Mouse (Mus musculus) large intestine, adult 2 months (tissue): Measurements from ENCODE around the gene Hpcal1. TPM values are rescaled to one million over a fixed set of nuclear protein-coding genes. Genes with fewer than 3 reads are reported as not detected.
A peak's percentile ranks its signal among the peaks of the same experiment; 100 is the strongest.

ENCODE experiments used
- DNase-seq: peaks from one replicate; pipeline ENCODE4 v3.0.0-alpha.2; 2012; ENCODE audit warnings: low read depth, low spot score
- WGBS: fragments of 180-500 bp; shearing (Covaris S2); methylation state at CpG from one replicate; pipeline ENCODE4 v1.1.7; 2018; 5-methylcytosine and 5-hydroxymethylcytosine counted together
- polyA plus RNA-seq: library from polyadenylated mRNA; depleted of rRNA; stranded (reverse); fragments of >200 nt; gene quantifications from 2 replicates; pipeline ENCODE4 v1.2.3, GENCODE M21; 2012; rRNA removed

The Hpcal1 gene
- polyA plus RNA-seq, result 86.2 and 86.6 TPM in 2 replicates

- DNase-seq, result no peak
These were observed at the start of gene Hpcal1 for GRCm38 (mm10) chr12:17690564-17691281. TSS of gene Hpcal1 (plus strand) at chr12:17690856.

DNA sequence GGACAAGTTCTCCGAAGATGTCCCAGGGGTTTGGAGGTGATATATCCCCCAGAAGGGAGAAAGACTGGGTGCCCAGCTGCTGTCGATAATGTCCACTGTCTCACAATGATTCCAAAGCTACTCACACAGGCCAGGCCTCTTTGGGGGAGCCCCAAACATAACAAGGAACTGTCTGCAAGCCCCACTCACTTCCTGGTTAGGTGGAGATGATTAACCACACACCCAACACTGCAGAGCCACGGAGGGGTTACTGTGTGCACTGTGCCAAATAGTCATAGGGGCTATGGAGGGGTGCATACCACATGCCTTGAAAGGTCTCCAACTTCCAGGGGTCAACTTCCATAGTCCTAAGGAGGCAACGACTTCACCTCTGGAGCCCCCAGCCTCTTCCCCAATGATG is 49.4 kb upstream of the Hpcal1 start:
- no peak for DNase-seq
- 33% methylated on average over 4 of the region's 4 CpGs for WGBS

More at GRCm38 (mm10) chr12:17690564-17691281, at the start of gene Hpcal1:
- under 1% methylated on average over 72 of the region's 72 CpGs for WGBS

- no peak for DNase-seq
- 81% methylated on average over 12 of the region's 12 CpGs for WGBS
These were observed 46.1 kb upstream of the Hpcal1 start for GRCm38 (mm10) chr12:17644385-17645222.

DNA sequence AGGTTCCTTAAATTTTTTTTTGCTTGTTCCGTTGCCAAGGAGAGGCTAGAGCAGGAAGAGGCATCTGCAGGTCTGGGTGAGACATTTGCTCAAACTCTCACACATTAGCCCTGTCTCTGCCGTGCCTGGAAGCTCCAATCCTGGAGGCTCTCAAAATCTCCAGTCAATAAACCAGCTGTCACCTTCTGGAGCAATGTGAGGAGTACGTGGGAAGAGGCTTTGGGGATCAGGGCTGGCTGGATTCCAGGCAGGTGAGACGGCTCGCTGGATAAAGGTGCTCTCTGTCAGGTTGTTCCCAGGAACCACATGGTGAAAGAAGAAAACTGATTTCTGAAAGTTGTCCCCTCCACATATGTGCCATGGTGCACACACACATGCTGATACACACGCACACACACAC is 44.2 kb upstream of the Hpcal1 start:
- DNase-seq, result no peak
- 38% methylated on average over 6 of the region's 6 CpGs for WGBS

DNA sequence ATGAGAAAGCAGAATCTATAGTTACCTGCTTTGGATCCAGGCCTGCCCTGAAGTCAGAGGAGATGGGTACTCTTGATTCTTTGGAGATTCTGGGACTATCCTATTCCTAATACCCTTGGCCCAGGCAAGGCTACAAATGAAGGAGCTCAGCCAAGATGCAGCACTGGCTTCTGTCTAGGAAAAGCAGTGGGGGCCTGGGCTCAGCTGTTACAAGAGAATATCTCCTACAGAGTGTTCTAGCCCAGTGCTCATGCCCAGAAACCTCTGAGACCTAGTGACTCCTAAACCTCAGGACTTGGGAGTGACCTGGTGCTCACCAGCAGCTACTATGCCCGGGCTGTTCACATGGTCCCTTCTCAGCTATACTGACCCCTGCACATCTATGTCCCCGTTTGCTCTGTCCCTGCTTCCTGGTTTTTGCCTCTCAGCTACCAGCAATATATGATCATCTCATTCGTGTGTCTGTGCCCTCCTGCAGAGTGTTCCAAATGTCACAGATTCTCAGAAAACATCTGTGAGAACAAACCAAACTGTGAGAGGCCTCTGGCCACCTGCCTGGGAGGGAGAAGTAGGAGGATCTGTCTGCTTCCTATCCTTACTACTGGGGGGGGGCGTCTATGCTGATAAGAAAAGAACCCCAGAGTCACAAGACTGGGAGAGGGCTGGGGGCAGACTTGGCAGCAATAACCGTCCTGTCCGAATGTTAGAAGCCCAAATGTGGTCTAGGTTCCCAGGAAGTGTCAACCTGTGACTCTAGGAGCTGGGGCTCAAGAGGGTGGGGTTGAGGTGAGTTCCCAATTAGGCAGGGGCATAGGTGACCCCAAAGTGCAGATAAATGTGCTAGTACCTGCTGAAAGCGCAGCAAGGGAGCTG is 39.2 kb upstream of the Hpcal1 start:
- DNase-seq, result no peak
- WGBS, result 79% methylated on average over 7 of the region's 7 CpGs

GRCm38 (mm10) chr12:17652216-17653050 is 38.2 kb upstream of the Hpcal1 start:
- 56% methylated on average over 8 of the region's 8 CpGs for WGBS
- DNase-seq, result no peak

DNA sequence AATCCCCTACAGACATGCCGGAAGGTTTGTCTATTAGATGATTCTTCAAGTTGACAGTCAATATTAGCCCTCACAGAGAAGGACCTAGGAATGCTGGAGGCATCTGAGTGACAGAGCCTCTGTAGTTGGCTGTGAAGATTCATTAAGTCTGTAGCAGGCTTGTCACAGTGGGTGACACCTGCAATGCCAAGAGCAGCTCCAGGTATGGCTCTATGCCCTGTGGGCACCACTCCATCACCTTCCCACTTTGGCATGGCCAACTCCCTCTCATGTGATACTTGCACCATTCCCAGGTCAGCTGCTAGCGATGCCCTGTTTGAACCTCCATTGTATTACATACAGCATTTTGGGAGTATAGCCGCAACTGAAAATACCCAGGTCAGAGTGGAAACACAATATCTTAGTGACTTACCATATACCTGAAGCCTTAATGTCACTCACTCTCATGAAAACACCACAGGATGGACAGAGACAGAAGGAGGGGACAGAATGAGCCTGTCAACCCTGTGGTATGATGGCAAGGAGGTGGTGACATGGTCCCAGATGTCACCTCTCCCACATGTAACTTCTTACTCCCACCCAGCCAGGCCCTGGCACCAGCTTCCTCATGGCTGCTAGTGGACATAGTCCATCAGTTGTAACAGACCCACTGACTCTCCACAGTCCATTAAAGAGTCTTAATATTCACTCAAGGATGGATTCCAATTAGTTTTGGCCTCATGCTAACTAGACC is 37.4 kb upstream of the Hpcal1 start:
- 98% methylated on average over 3 of the region's 3 CpGs for WGBS
- DNase-seq, result no peak

DNA sequence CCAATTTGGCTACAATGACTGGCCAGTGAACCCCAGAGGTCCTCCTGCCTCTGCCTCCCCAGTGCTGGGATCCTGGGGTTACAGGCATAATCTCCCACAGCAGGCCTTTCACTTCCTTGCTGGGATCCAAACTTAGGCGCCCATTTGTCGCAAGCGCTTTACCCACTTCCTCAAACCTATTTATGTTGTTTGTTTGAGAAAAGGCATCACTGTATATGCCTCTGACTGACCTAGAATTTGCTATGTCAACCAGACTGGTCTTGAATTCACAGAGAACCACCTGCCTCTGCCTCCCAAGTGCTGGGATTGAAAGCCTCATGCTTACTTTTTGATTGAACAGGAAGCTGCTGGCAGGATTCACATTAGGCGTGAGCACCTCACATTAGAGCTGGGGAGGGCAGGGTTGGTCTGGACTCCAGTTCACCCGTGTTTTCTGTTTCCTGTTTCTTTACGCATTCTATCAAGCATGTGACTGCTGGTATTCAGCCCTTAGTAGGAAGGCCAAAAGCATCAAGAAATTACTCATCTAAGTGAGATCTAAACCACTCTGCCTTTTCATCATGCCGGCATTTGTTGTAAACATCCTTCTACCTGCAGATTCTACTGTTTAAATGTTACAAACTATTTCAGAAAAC is 33.0 kb upstream of the Hpcal1 start:
- WGBS, result 85% methylated on average over 7 of the region's 7 CpGs
- no peak for DNase-seq

DNA sequence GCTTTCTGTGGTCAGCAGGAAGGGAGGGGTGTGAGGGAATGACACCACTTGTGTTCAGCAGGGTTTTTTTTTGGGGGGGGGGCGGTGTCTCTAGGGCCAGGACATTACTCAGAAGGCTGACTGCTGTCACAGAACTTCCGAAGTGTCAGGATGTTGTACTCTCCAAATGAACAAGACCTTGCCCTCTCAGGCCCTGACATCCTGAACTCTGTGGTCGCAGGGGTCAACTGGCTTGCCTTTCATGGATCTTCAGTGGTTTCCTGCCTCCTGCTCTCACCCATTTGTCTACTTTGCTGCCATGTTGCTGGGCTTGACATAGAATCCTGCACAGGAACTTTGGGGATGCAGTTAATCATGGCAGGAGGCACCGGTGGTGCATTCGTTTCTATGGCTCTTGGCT is 32.1 kb upstream of the Hpcal1 start:
- WGBS, result 72% methylated on average over 5 of the region's 5 CpGs
- no peak for DNase-seq

DNA sequence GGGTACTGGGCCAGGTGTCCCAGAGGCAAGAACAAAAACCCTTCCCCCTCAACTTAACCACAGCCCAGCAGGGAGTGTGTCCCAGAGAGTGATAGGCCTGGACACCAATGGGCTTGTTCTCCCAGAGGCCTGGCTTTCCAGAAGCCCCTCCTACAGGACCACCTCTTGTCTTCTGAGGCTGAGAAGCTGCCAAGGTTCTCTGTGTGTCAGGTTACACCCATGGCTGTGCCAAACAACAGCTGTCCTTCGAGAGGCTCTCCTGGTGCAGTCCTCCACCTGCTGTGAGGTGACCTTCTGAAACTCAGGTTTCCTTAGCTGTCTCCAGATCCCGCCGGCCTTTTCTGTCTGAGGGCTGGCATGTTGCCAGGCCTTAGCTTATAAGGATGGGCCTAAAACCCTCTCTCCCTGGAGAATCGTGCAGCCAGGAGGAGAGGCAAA is 29.2 kb upstream of the Hpcal1 start:
- peak; percentile 57 for DNase-seq
- WGBS, result 3% methylated on average over 4 of the region's 4 CpGs

DNA sequence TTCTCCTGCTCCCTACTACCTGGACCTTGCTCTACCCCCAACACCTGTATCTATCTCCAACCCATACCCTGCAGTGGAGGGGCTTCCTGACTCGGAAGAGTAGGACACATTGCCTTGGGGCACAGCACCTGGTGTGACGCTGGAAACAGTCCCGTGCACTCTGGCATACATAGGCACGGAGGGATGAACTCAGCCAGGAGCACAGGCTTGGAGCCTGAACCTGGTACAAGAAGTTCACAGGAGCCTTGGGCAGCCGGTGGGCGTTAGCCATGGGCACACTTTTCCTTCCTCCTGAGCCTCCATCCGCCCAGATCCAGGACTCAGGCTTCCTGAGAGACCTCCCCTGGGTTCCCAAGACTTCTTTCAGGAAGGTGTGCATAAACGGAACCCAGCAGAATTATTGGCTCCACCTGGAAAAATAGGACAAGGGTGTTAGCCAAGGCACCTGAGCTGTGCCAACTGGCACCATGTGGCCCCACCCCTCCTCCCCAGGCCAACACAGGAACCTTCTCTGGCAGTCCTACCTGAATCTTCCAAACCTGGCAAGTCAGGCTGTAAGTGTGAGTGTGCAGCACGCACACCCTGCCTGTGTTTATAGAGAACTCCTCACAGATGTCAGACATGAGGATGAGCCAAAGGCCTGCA is 26.5 kb upstream of the Hpcal1 start:
- WGBS, result 22% methylated on average over 9 of the region's 9 CpGs
- DNase-seq, result peak; percentile 67

- peak; percentile 66 for DNase-seq
- 21% methylated on average over 7 of the region's 7 CpGs for WGBS
These were observed 24.7 kb upstream of the Hpcal1 start for GRCm38 (mm10) chr12:17665906-17666326.

- no peak for DNase-seq
- WGBS, result 79% methylated on average over 2 of the region's 2 CpGs
These were observed 24.0 kb upstream of the Hpcal1 start for GRCm38 (mm10) chr12:17666616-17667015.

GRCm38 (mm10) chr12:17673729-17674128 is 16.9 kb upstream of the Hpcal1 start:
- no peak for DNase-seq
- 68% methylated on average over 7 of the region's 7 CpGs for WGBS

DNA sequence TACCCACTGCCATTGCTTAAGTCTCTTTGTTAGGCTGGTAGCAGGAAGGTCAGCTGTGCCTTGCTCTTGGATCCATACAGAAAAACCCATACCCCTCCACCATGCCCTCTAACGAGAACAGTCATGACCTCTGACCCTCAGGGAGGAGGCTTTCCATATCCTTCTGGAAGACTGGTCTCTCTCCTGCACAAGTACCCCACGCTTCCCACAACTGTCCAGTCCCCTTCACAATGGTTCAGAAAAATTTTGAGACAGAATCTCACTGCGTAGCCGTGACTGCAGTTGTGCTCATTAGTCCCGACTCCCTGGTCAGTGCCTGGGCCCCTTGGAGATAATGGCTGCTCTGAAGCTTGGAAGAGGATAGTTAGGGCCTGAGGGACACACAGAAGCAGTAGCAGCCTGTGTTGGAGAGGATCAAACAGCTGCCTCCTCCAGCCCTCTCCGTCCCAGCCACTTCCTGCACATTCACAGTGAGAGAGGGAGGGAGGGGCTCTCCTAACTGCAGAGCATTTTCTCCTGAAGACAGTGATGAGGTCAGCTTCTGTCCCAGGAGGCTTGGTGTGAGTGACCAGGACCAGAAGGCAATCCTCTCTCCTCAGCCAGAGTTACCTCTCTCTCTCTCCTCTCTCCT is 16.4 kb upstream of the Hpcal1 start:
- DNase-seq, result no peak
- 69% methylated on average over 6 of the region's 6 CpGs for WGBS

GRCm38 (mm10) chr12:17677743-17678142 is 12.9 kb upstream of the Hpcal1 start:
- 80% methylated on average over 2 of the region's 2 CpGs for WGBS
- no peak for DNase-seq

DNA sequence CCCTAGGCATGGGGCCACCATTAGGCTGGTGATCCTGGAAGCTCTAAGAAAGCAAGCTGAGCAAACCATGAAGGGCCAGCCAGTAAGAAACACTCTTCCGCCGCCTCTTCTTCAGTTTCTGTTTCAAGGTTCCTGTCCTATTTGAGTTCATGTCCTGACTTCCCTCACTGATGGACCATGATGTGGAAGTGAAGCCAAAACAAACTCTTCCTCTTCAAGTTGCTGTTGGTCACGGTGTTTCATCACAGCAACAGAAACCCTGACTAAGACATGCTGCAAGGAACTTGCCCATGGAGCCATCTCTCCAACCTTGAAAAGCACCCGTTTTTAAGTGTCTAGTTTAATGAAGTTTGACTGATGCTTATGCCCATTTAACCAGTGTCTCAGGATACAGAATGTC is 11.1 kb upstream of the Hpcal1 start:
- DNase-seq, result no peak
- 87% methylated on average over 4 of the region's 4 CpGs for WGBS
